Mouse (Mus musculus) neural tube, embryonic 11.5 days (tissue): ENCODE results near the gene Arl3. TPM values are rescaled to one million over a fixed set of nuclear protein-coding genes. Genes with fewer than 3 reads are reported as not detected.
A peak's percentile ranks its signal among the peaks of the same experiment; 100 is the strongest.

ENCODE experiments used
- ATAC-seq: fragments of 200-750 bp; cut with Nextera tagmentation; 2 replicates; pipeline ENCODE4 v1.8.0; 2017; ENCODE audit warnings: moderate number of reproducible peaks, mild to moderate bottlenecking, moderate TSS enrichment, moderate library complexity; ENCODE audit not compliant: insufficient read depth, low FRiP score, low TSS enrichment
- DNase-seq: peaks from one replicate; pipeline ENCODE4 v3.0.0-alpha.2; 2015; ENCODE audit warnings: low spot score
- H3K27ac ChIP-seq: fragments of 300-500 bp; sonication (generic); 2 replicates; pipeline ENCODE4 v1.5.1; 2014; ENCODE audit warnings: low read depth, mild to moderate bottlenecking, low read length
- H3K27me3 ChIP-seq: fragments of 300-500 bp; sonication (generic); 2 replicates; pipeline ENCODE4 v1.6.1; 2014; ENCODE audit warnings: mild to moderate bottlenecking, low read length, mixed read lengths; ENCODE audit not compliant: control insufficient read depth, insufficient read depth
- H3K36me3 ChIP-seq: fragments of 300-500 bp; sonication (generic); 2 replicates; pipeline ENCODE4 v1.6.1; 2014; ENCODE audit warnings: mild to moderate bottlenecking, low read length, moderate library complexity, mixed read lengths; ENCODE audit not compliant: control insufficient read depth, insufficient read depth
- H3K4me1 ChIP-seq: fragments of 300-500 bp; sonication (generic); 2 replicates; pipeline ENCODE4 v1.6.1; 2014; ENCODE audit warnings: low read length, mixed read lengths; ENCODE audit not compliant: control insufficient read depth, insufficient read depth
- H3K4me2 ChIP-seq: fragments of 300-500 bp; sonication (generic); 2 replicates; pipeline ENCODE4 v1.6.1; 2014; ENCODE audit warnings: low read depth, mild to moderate bottlenecking, moderate library complexity
- H3K4me3 ChIP-seq: fragments of 300-500 bp; sonication (generic); 2 replicates; pipeline ENCODE4 v1.5.1; 2014; ENCODE audit warnings: low read depth, low read length
- H3K9ac ChIP-seq: fragments of 300-500 bp; sonication (generic); 2 replicates; pipeline ENCODE4 v1.6.1; 2014; ENCODE audit warnings: mild to moderate bottlenecking, low read length
- H3K9me3 ChIP-seq: fragments of 300-500 bp; sonication (generic); 2 replicates; pipeline ENCODE4 v1.6.1; 2016; ENCODE audit warnings: low read length; ENCODE audit not compliant: control insufficient read depth
- WGBS: fragments of 180-500 bp; shearing (Covaris S2); extraction: QIAGEN DNeasy Blood & Tissue Kit; methylation state at CpG from one replicate; pipeline ENCODE4 v1.1.7; 2014; 5-methylcytosine and 5-hydroxymethylcytosine counted together
- polyA plus RNA-seq: library from polyadenylated mRNA; unstranded; fragments of >200 nt; fragmentation: Nextera tagmentation; extraction: Ambion mirVana; gene quantifications from 2 replicates; pipeline ENCODE4 v1.2.1, GENCODE M21; 2014

The Arl3 gene
- polyA plus RNA-seq, 1 experiment from 2014 or later: 123 TPM

GRCm38 (mm10) chr19:46521698-46522097 is 51.3 kb downstream of the Arl3 start:
- Histone ChIP-seq H3K27ac (no peak overlapping the region), H3K4me3 (no peak overlapping the region), H3K27me3 (no peaks in the 10 kb centered on the region), H3K9me3 (no peaks in the 10 kb centered on the region), H3K36me3 (no peaks in the 10 kb centered on the region), H3K9ac (no peak overlapping the region), H3K4me2 (no peak overlapping the region), H3K4me1 (peaks cover 41% of the 10 kb centered on the region)
- DNase-seq (no peak), ATAC-seq (no peak)

- H3K36me3 ChIP-seq: peaks cover 13% of the 10 kb centered on the region
- DNase-seq (no peak), ATAC-seq (no peak)
- H3K27ac ChIP-seq: no peak overlapping the region
- H3K4me1 ChIP-seq: peaks cover 21% of the 10 kb centered on the region
- H3K9me3 ChIP-seq: no peaks in the 10 kb centered on the region
- peak overlapping the region; percentile 34; the same call in 1 of the 2 replicates for H3K4me2 ChIP-seq
- WGBS: 6% methylated on average over 5 of the region's 5 CpGs
- no peak overlapping the region for H3K4me3 ChIP-seq
- H3K27me3 ChIP-seq: no peaks in the 10 kb centered on the region
- H3K9ac ChIP-seq: peak overlapping the region; percentile 35
These were observed 54.0 kb downstream of the Arl3 start for GRCm38 (mm10) chr19:46518828-46519621.

GRCm38 (mm10) chr19:46518352-46518787 is 54.6 kb downstream of the Arl3 start:
- ATAC-seq: peak; percentile 62
- Histone ChIP-seq H3K4me3 (no peak overlapping the region), H3K36me3 (peaks cover 16% of the 10 kb centered on the region), H3K27ac (peak overlapping the region; percentile 58; the same call in 1 of the 2 replicates), H3K9ac (peak overlapping the region; percentile 35), H3K27me3 (no peaks in the 10 kb centered on the region), H3K4me2 (peak overlapping the region; percentile 34), H3K9me3 (no peaks in the 10 kb centered on the region), H3K4me1 (peaks cover 15% of the 10 kb centered on the region)
- peak; percentile 73 for DNase-seq
- under 1% methylated on average over 12 of the region's 13 CpGs for WGBS

GRCm38 (mm10) chr19:46517529-46518351 is 55.3 kb downstream of the Arl3 start:
- H3K9me3 ChIP-seq: no peaks in the 10 kb centered on the region
- H3K9ac ChIP-seq: peak overlapping the region; percentile 33; the same call in 1 of the 2 replicates
- H3K27me3 ChIP-seq: no peaks in the 10 kb centered on the region
- peak; percentile 56 for DNase-seq
- H3K4me2 ChIP-seq: peak overlapping the region; percentile 34
- H3K4me1 ChIP-seq: peaks cover 13% of the 10 kb centered on the region
- peak; percentile 21; the same call in 1 of the 2 replicates for ATAC-seq
- H3K27ac ChIP-seq: peak overlapping the region; percentile 58; the same call in 1 of the 2 replicates
- no peak overlapping the region for H3K4me3 ChIP-seq
- H3K36me3 ChIP-seq: peaks cover 20% of the 10 kb centered on the region
- 31% methylated on average over 10 of the region's 14 CpGs for WGBS

GRCm38 (mm10) chr19:46516667-46517528 is 56.1 kb downstream of the Arl3 start:
- H3K27ac ChIP-seq: no peak overlapping the region
- 53% methylated on average over 3 of the region's 3 CpGs for WGBS
- ATAC-seq: no peak
- no peak overlapping the region for H3K4me3 ChIP-seq
- no peak overlapping the region for H3K4me2 ChIP-seq
- H3K27me3 ChIP-seq: no peaks in the 10 kb centered on the region
- no peak overlapping the region for H3K9ac ChIP-seq
- H3K36me3 ChIP-seq: peaks cover 25% of the 10 kb centered on the region
- H3K4me1 ChIP-seq: peaks cover 13% of the 10 kb centered on the region
- peak; percentile 10 for DNase-seq
- no peaks in the 10 kb centered on the region for H3K9me3 ChIP-seq

- H3K4me3 ChIP-seq: no peak overlapping the region
- H3K27ac ChIP-seq: no peak overlapping the region
- ATAC-seq: no peak
- no peaks in the 10 kb centered on the region for H3K9me3 ChIP-seq
- DNase-seq: peak; percentile 8
- H3K36me3 ChIP-seq: peaks cover 26% of the 10 kb centered on the region
- peaks cover 13% of the 10 kb centered on the region for H3K4me1 ChIP-seq
- H3K27me3 ChIP-seq: no peaks in the 10 kb centered on the region
- 95% methylated on average over 24 of the region's 24 CpGs for WGBS
- H3K9ac ChIP-seq: no peak overlapping the region
- H3K4me2 ChIP-seq: no peak overlapping the region
These were observed 57.6 kb downstream of the Arl3 start for GRCm38 (mm10) chr19:46515287-46515821.

GRCm38 (mm10) chr19:46514387-46514786 is 58.6 kb downstream of the Arl3 start:
- WGBS: 85% methylated on average over 12 of the region's 12 CpGs
- peaks cover 28% of the 10 kb centered on the region for H3K36me3 ChIP-seq
- no peak overlapping the region for H3K4me3 ChIP-seq

GRCm38 (mm10) chr19:46511263-46511662 is 61.7 kb downstream of the Arl3 start:
- Histone ChIP-seq H3K27ac (no peak overlapping the region), H3K9ac (no peak overlapping the region), H3K4me2 (no peak overlapping the region), H3K36me3 (peaks cover 28% of the 10 kb centered on the region), H3K4me1 (peaks cover 26% of the 10 kb centered on the region), H3K4me3 (no peak overlapping the region), H3K9me3 (no peaks in the 10 kb centered on the region), H3K27me3 (no peaks in the 10 kb centered on the region)
- WGBS: 91% methylated on average over 10 of the region's 10 CpGs
- no peak for DNase-seq
- no peak for ATAC-seq

More at GRCm38 (mm10) chr19:46514387-46514786, 58.6 kb downstream of the Arl3 start:
- Histone ChIP-seq H3K27ac (no peak overlapping the region), H3K4me2 (no peak overlapping the region), H3K9me3 (no peaks in the 10 kb centered on the region), H3K4me1 (peaks cover 13% of the 10 kb centered on the region), H3K9ac (no peak overlapping the region), H3K27me3 (no peaks in the 10 kb centered on the region)
- DNase-seq (peak; percentile 8), ATAC-seq (no peak)
